Comparison of ENCODE assay signal across 31 mouse cellular contexts in the genomic region with DNA sequence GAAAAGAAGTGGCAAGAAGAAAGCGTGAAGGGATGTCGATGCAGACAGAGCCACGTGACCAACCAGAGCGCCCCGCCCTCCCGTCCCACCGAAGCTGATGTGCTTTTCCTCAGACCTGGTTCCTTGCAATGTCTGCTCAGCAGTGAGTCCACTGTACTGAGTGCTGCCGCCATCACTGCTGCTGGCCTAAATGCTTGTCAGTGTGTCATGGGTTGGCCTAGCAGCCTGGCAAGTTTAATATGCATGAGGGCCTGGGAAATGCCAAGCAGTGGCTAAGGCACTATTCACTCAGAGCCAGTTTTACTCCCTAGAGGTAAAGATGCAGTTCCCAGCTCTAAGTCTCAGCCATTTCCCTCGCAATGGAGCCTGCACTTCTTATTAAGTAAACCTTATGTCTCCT. TPM values are rescaled to one million over a fixed set of nuclear protein-coding genes. Genes with fewer than 3 reads are reported as not detected.
DNase-seq lines count a peak whose midpoint lies in the region; ATAC-seq and TF ChIP-seq lines count a peak whose summit lies in the region.
"Had no signal": no experiment of that assay in that cellular context is flagged by ENCODE, and none has a peak within 500 bp of the region (broad histone marks: within the 10 kb centered on the region; RNA-seq: fewer than 3 reads in every experiment).

No protein-coding gene starts in this region.

- no peak overlapping the region for H3K27ac ChIP-seq in forebrain, postnatal 0 days (ENCODE audit: low read depth, low read length)
- no peak overlapping the region for H3K27ac ChIP-seq in forebrain, embryonic 10.5 days
- peak overlapping the region; percentile 39; the same call in 1 of the 2 replicates for H3K27ac ChIP-seq in layer of hippocampus, adult 2 months
- no peak overlapping the region for H3K27ac ChIP-seq in neural tube, embryonic 13.5 days (replicated peaks)
- H3K27ac ChIP-seq: heart, adult 2 months; heart, embryonic 13.5 days; kidney, embryonic 15.5 days; limb, embryonic 10.5 days; limb, embryonic 15.5 days; liver, embryonic 13.5 days had no signal

- H3K4me1 ChIP-seq in forebrain, postnatal 0 days (ENCODE audit: insufficient read depth): no peaks in the 10 kb centered on the region
- no peaks in the 10 kb centered on the region for H3K4me1 ChIP-seq in forebrain, embryonic 10.5 days
- no peaks in the 10 kb centered on the region for H3K4me1 ChIP-seq in neural tube, embryonic 13.5 days (replicated peaks)
- H3K4me1 ChIP-seq: heart, embryonic 13.5 days; kidney, embryonic 15.5 days; limb, embryonic 10.5 days; limb, embryonic 15.5 days; liver, embryonic 13.5 days had no signal

- peak; percentile 28 for DNase-seq in forebrain, postnatal 0 days
- no peak for DNase-seq in forebrain, embryonic 10.5 days (ENCODE audit: extremely low spot score, low spot score)
- no peak for DNase-seq in layer of hippocampus, adult 2 months (ENCODE audit: low spot score in 2 of 2)
- DNase-seq in layer of hippocampus, postnatal 25 days (ENCODE audit: extremely low spot score in 1 of 2, low spot score in 1 of 2): no peak
- no peak for DNase-seq in neural tube, embryonic 10.5 days (ENCODE audit: extremely low spot score, low spot score)
- peak; percentile 31 for DNase-seq in brain, embryonic 14.5 days (ENCODE audit: low read depth)
- no peak for DNase-seq in heart, adult 8-10 months (ENCODE audit: low spot score)
- DNase-seq: adrenal gland, postnatal 14 days; cerebellum, adult 2 months; cerebellum, postnatal 25 days; heart, adult 2 months; heart, postnatal 10 days; kidney, adult 11 months; kidney, postnatal 25 days; liver, embryonic 13.5 days; lung, adult 18-20 months; lung, postnatal 4 days; thymus, postnatal 4 days had no signal

- no peak for TF ChIP-seq POLR2A in brain, embryonic 14.5 days (IDR thresholded peaks at IDR 0.05; ENCODE audit: borderline replicate concordance, extremely low read depth, insufficient read depth, insufficient read length, poor library complexity, severe bottlenecking)

- H3K27me3 ChIP-seq in forebrain, postnatal 0 days (ENCODE audit: insufficient read depth, low read length): no peaks in the 10 kb centered on the region
- H3K27me3 ChIP-seq in forebrain, embryonic 10.5 days (ENCODE audit: poor library complexity, severe bottlenecking): no peaks in the 10 kb centered on the region
- H3K27me3 ChIP-seq in neural tube, embryonic 13.5 days: no peaks in the 10 kb centered on the region
- H3K27me3 ChIP-seq: heart, embryonic 13.5 days; kidney, embryonic 15.5 days; limb, embryonic 15.5 days; liver, embryonic 13.5 days; Patski had no signal

- WGBS in forebrain, postnatal 0 days: 84% methylated on average over 9 of the region's 9 CpGs
- WGBS in forebrain, embryonic 10.5 days: 97% methylated on average over 9 of the region's 9 CpGs
- 93% methylated on average over 9 of the region's 9 CpGs for WGBS in neural tube, embryonic 13.5 days

- no peak overlapping the region for H3K9ac ChIP-seq in forebrain, postnatal 0 days
- H3K9ac ChIP-seq in neural tube, embryonic 13.5 days: no peak overlapping the region
- H3K9ac ChIP-seq: heart, embryonic 13.5 days; kidney, embryonic 15.5 days; limb, embryonic 15.5 days; liver, embryonic 13.5 days had no signal

- ATAC-seq in forebrain, postnatal 0 days: peak; percentile 79
- ATAC-seq in neural tube, embryonic 13.5 days (ENCODE audit: low read depth): peak; percentile 47; the same call in 1 of the 2 replicates
- ATAC-seq: inflammation-experienced regulatory T-cells, adult 6 months; lung, postnatal 0 days; Patski had no signal

- peaks cover 37% of the 10 kb centered on the region for H3K36me3 ChIP-seq in forebrain, postnatal 0 days (ENCODE audit: insufficient read depth)
- peaks cover 70% of the 10 kb centered on the region for H3K36me3 ChIP-seq in forebrain, embryonic 10.5 days (replicated peaks)
- H3K36me3 ChIP-seq in neural tube, embryonic 13.5 days: peaks cover 57% of the 10 kb centered on the region

- H3K4me3 ChIP-seq in forebrain, postnatal 0 days (ENCODE audit: low read depth, low read length): no peak overlapping the region
- H3K4me3 ChIP-seq in forebrain, embryonic 10.5 days: no peak overlapping the region
- H3K4me3 ChIP-seq in layer of hippocampus, adult 2 months: no peak overlapping the region
- H3K4me3 ChIP-seq in neural tube, embryonic 13.5 days: no peak overlapping the region
- H3K4me3 ChIP-seq: heart, adult 2 months; heart, embryonic 13.5 days; kidney, embryonic 15.5 days; limb, embryonic 10.5 days; limb, embryonic 15.5 days; liver, embryonic 13.5 days had no signal

- H3K4me2 ChIP-seq in forebrain, postnatal 0 days (ENCODE audit: low read depth): no peak overlapping the region
- H3K4me2 ChIP-seq in neural tube, embryonic 13.5 days: no peak overlapping the region
- H3K4me2 ChIP-seq: heart, embryonic 13.5 days; kidney, embryonic 15.5 days; limb, embryonic 15.5 days; liver, embryonic 13.5 days had no signal

- no peaks in the 10 kb centered on the region for H3K9me3 ChIP-seq in forebrain, postnatal 0 days (ENCODE audit: low read length)
- no peaks in the 10 kb centered on the region for H3K9me3 ChIP-seq in forebrain, embryonic 10.5 days
- H3K9me3 ChIP-seq in neural tube, embryonic 13.5 days: no peaks in the 10 kb centered on the region
- H3K9me3 ChIP-seq: heart, embryonic 13.5 days; kidney, embryonic 15.5 days; limb, embryonic 10.5 days; limb, embryonic 15.5 days; liver, embryonic 13.5 days had no signal

- TF ChIP-seq CTCF in forebrain, postnatal 0 days (IDR thresholded peaks at IDR 0.05; ENCODE audit: low read depth): no peak
- no peak for TF ChIP-seq CTCF in layer of hippocampus, adult 2 months (conservative IDR thresholded peaks at IDR 0.05)
- TF ChIP-seq CTCF in brain, embryonic 14.5 days (IDR thresholded peaks at IDR 0.05; ENCODE audit: borderline replicate concordance, extremely low read depth, insufficient read depth, insufficient read length): no peak

RNA-seq across cellular contexts. Expression of a gene that starts 28.0 kb away (rescaled TPM):
- total RNA-seq in forebrain, postnatal 0 days (2014; rRNA removed): 19.2 and 24.9 TPM in 2 replicates
- 18.0 and 18.7 TPM in 2 replicates for polyA plus RNA-seq in forebrain, postnatal 0 days (2015; fragmentation: Nextera tagmentation; extraction: Ambion mirVana)
- polyA plus RNA-seq in forebrain, embryonic 10.5 days (2016; fragmentation: Nextera tagmentation; extraction: Ambion mirVana): 19.0 and 19.1 TPM in 2 replicates
- total RNA-seq in layer of hippocampus, adult 2 months (2021): 10 to 100 TPM; 19.1 to 20.7 TPM
- total RNA-seq in layer of hippocampus, postnatal 25 days (2021): 10 to 100 TPM; 21.5 to 22.5 TPM
- polyA plus RNA-seq in neural tube, embryonic 13.5 days (2015; fragmentation: Nextera tagmentation; extraction: Ambion mirVana): 21.8 and 23.8 TPM in 2 replicates
- 11.5 and 12.3 TPM in 2 replicates for polyA plus RNA-seq in brain, embryonic 14.5 days (2012; rRNA removed)
- total RNA-seq in heart, adult 8-10 months (2022): 1 to 10 TPM; 6.3 to 9.5 (median 7.0) TPM

RNA-seq across cellular contexts. Expression of a gene that starts 28.5 kb away (rescaled TPM):
- 18.0 and 24.1 TPM in 2 replicates for total RNA-seq in forebrain, postnatal 0 days (2014; rRNA removed)
- polyA plus RNA-seq in forebrain, postnatal 0 days (2015; fragmentation: Nextera tagmentation; extraction: Ambion mirVana): 29.0 and 35.4 TPM in 2 replicates
- polyA plus RNA-seq in forebrain, embryonic 10.5 days (2016; fragmentation: Nextera tagmentation; extraction: Ambion mirVana): 33.3 and 35.7 TPM in 2 replicates
- total RNA-seq in layer of hippocampus, adult 2 months (2021): 10 to 100 TPM; 14.3 to 16.6 TPM
- total RNA-seq in layer of hippocampus, postnatal 25 days (2021): 10 to 100 TPM; 13.8 to 17.4 TPM
- polyA plus RNA-seq in neural tube, embryonic 13.5 days (2015; fragmentation: Nextera tagmentation; extraction: Ambion mirVana): 37.2 and 37.9 TPM in 2 replicates
- 16.0 and 18.3 TPM in 2 replicates for polyA plus RNA-seq in brain, embryonic 14.5 days (2012; rRNA removed)
- 1 to 10 TPM; 2.8 to 5.0 (median 3.8) TPM for total RNA-seq in heart, adult 8-10 months (2022)

RNA-seq across cellular contexts. Expression of a gene that starts 34.6 kb away (rescaled TPM):
- 0.23 and 0.38 TPM in 2 replicates for total RNA-seq in forebrain, postnatal 0 days (2014; rRNA removed)
- 0.06 and 0.12 TPM in 2 replicates for polyA plus RNA-seq in forebrain, postnatal 0 days (2015; fragmentation: Nextera tagmentation; extraction: Ambion mirVana)
- polyA plus RNA-seq in forebrain, embryonic 10.5 days (2016; fragmentation: Nextera tagmentation; extraction: Ambion mirVana): 0.07 and 0.16 TPM in 2 replicates
- total RNA-seq in layer of hippocampus, adult 2 months (2021): 1 to 10 TPM; 1.0 TPM
- under 1 TPM; 0.57 to 0.75 TPM for total RNA-seq in layer of hippocampus, postnatal 25 days (2021)
- polyA plus RNA-seq in neural tube, embryonic 13.5 days (2015; fragmentation: Nextera tagmentation; extraction: Ambion mirVana): 0.08 and 0.17 TPM in 2 replicates
- polyA plus RNA-seq in brain, embryonic 14.5 days (2012; rRNA removed): 0.10 TPM in 2 replicates
- not detected for total RNA-seq in heart, adult 8-10 months (2022)
- total RNA-seq: adrenal gland, postnatal 14 days; gastrocnemius, adult 8-10 months; heart, adult 2 months; hematopoietic stem cell, adult 5-6 weeks; MEL had no signal
- polyA plus RNA-seq: embryonic facial prominence, embryonic 11.5 days; small intestine, adult 2 months had no signal

Comparison
In these comparisons a context has a peak if more than half of its experiments do, and no peak if none do; other contexts are left out.
1. DNase-seq: peak in forebrain, postnatal 0 days (single experiment) and brain, embryonic 14.5 days (single experiment); none in forebrain, embryonic 10.5 days (single experiment), layer of hippocampus, adult 2 months (0 of 2), layer of hippocampus, postnatal 25 days (0 of 2), neural tube, embryonic 10.5 days (single experiment) and heart, adult 8-10 months (single experiment).